Mouse (Mus musculus) small intestine, adult 2 months (tissue): ENCODE measurements at regions not wholly inside any gene's neighbourhood (a gene's known extent, or its start where the extent isn't known, plus 50 kb on each side); places are given as distances from the start of the nearest gene placed in this dataset.

Source experiments
- H3K27ac ChIP-seq: fragments of 200-500 bp; 2 replicates; pipeline ENCODE4 v1.5.1; 2012; ENCODE audit warnings: low read depth, low read length, control low read depth, inconsistent platforms; ENCODE audit not compliant: insufficient read depth
- H3K27me3 ChIP-seq: fragments of 200-500 bp; 2 replicates; pipeline ENCODE4 v1.6.1; 2012; ENCODE audit warnings: mild to moderate bottlenecking, moderate library complexity, low read length, inconsistent platforms; ENCODE audit not compliant: control insufficient read depth, insufficient read depth
- H3K36me3 ChIP-seq: fragments of 200-500 bp; 2 replicates; pipeline ENCODE4 v1.6.1; 2012; ENCODE audit warnings: mild to moderate bottlenecking, low read length, control low read depth, inconsistent platforms; ENCODE audit not compliant: control insufficient read depth, insufficient read depth
- H3K4me1 ChIP-seq: fragments of 200-500 bp; 2 replicates; pipeline ENCODE4 v1.6.1; 2012; ENCODE audit warnings: low read length, inconsistent platforms, mixed read lengths; ENCODE audit not compliant: control insufficient read depth, insufficient read depth, insufficient read length
- H3K4me3 ChIP-seq: fragments of 200-500 bp; 2 replicates; pipeline ENCODE4 v1.5.1; 2012; ENCODE audit warnings: low read depth, mild to moderate bottlenecking, control low read depth, inconsistent platforms, low read length, moderate library complexity
- CTCF ChIP-seq: fragments of 200-500 bp; IDR thresholded peaks from 2 replicates; pipeline ENCODE4 v1.5.1; 2012; ENCODE audit warnings: low read depth, mild to moderate bottlenecking, control low read depth, inconsistent platforms, low read length, moderate library complexity, mixed read lengths; ENCODE audit not compliant: insufficient replicate concordance, insufficient read length; ENCODE audit errors: extremely low read depth
- POLR2A ChIP-seq: fragments of 200-500 bp; IDR thresholded peaks from 2 replicates; pipeline ENCODE4 v1.6.1; 2012; ENCODE audit warnings: low read depth, mild to moderate bottlenecking, control low read depth, inconsistent platforms, low read length, moderate library complexity
- WGBS: fragments of 180-500 bp; shearing (Covaris S2); methylation state at CpG from one replicate; pipeline ENCODE4 v1.1.7; 2018; 5-methylcytosine and 5-hydroxymethylcytosine counted together

- Histone ChIP-seq H3K36me3 (no peaks in the 10 kb centered on the region), H3K27me3 (no peaks in the 10 kb centered on the region), H3K4me1 (no peaks in the 10 kb centered on the region), H3K4me3 (no peak overlapping the region), H3K27ac (no peak overlapping the region)
- TF ChIP-seq CTCF = no peak
- 63% methylated on average over 2 of the region's 2 CpGs for WGBS
Observed at GRCm38 (mm10) chr9:23120814-23121213, 102.1 kb upstream of the Bmper start.

GRCm38 (mm10) chr9:23122524-23122923 lies 100.4 kb upstream of the Bmper start:
- Histone ChIP-seq H3K27ac (no peak overlapping the region), H3K36me3 (no peaks in the 10 kb centered on the region), H3K4me1 (no peaks in the 10 kb centered on the region), H3K27me3 (no peaks in the 10 kb centered on the region), H3K4me3 (no peak overlapping the region)
- TF ChIP-seq POLR2A = no peak
- TF ChIP-seq CTCF = no peak
- 80% methylated on average over 5 of the region's 5 CpGs for WGBS

- Histone ChIP-seq H3K4me3 (no peak overlapping the region), H3K27me3 (no peaks in the 10 kb centered on the region), H3K27ac (no peak overlapping the region), H3K36me3 (no peaks in the 10 kb centered on the region), H3K4me1 (no peaks in the 10 kb centered on the region)
- WGBS = 66% methylated on average over 3 of the region's 3 CpGs
- TF ChIP-seq CTCF (no peak), POLR2A (no peak)
Observed at GRCm38 (mm10) chr9:23123452-23123851, 99.4 kb upstream of the Bmper start.

- 72% methylated on average over 10 of the region's 10 CpGs for WGBS
- no peaks in the 10 kb centered on the region for H3K4me1 ChIP-seq
- H3K27me3 ChIP-seq = no peaks in the 10 kb centered on the region
- TF ChIP-seq CTCF (no peak), POLR2A (no peak)
- no peak overlapping the region for H3K4me3 ChIP-seq
- no peak overlapping the region for H3K27ac ChIP-seq
- no peaks in the 10 kb centered on the region for H3K36me3 ChIP-seq
Observed at GRCm38 (mm10) chr9:23125761-23126704, 96.8 kb upstream of the Bmper start.

- H3K4me3 ChIP-seq = no peak overlapping the region
- H3K27me3 ChIP-seq = no peaks in the 10 kb centered on the region
- no peaks in the 10 kb centered on the region for H3K36me3 ChIP-seq
- H3K27ac ChIP-seq = no peak overlapping the region
- no peaks in the 10 kb centered on the region for H3K4me1 ChIP-seq
- 49% methylated on average over 9 of the region's 9 CpGs for WGBS
- TF ChIP-seq CTCF = no peak
- TF ChIP-seq POLR2A = no peak
Observed at GRCm38 (mm10) chr9:23127338-23128017, 95.4 kb upstream of the Bmper start.

GRCm38 (mm10) chr9:23128018-23128369 lies 94.9 kb upstream of the Bmper start:
- TF ChIP-seq POLR2A = no peak
- no peak for TF ChIP-seq CTCF
- Histone ChIP-seq H3K27me3 (no peaks in the 10 kb centered on the region), H3K27ac (no peak overlapping the region), H3K36me3 (no peaks in the 10 kb centered on the region), H3K4me1 (no peaks in the 10 kb centered on the region), H3K4me3 (no peak overlapping the region)
- 57% methylated on average over 2 of the region's 2 CpGs for WGBS

- no peaks in the 10 kb centered on the region for H3K36me3 ChIP-seq
Observed at GRCm38 (mm10) chr9:23134006-23134405, 88.9 kb upstream of the Bmper start.

More at GRCm38 (mm10) chr9:23134006-23134405, 88.9 kb upstream of the Bmper start:
- TF ChIP-seq CTCF (no peak), POLR2A (no peak)
- Histone ChIP-seq H3K27me3 (no peaks in the 10 kb centered on the region), H3K4me3 (no peak overlapping the region), H3K4me1 (no peaks in the 10 kb centered on the region), H3K27ac (no peak overlapping the region)
- WGBS = 87% methylated on average over 2 of the region's 2 CpGs
